8 mouse cellular contexts compared by ENCODE assay signal in the genomic region with DNA sequence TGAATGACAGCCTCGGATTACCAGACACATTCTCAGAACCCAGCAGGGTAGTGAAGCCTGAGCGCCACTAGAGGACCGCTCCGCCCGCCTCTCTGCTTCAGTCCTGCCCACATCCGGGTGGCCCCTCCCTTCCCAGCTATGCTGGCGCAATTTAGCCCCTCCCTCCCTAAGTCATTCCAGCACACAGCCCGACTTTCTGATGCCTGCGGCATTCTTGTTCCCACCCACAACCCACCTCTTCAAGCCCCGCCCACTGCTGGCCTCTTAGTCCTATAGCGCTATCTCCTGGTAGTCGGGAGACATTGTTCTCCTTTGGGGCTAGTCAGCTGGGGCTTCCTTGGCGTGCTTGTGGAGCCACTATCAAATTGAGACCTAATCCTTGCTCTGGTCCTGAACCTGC. TPM values are rescaled to one million over a fixed set of nuclear protein-coding genes. Genes with fewer than 3 reads are reported as not detected.
DNase-seq lines count a peak whose midpoint lies in the region; ATAC-seq and TF ChIP-seq lines count a peak whose summit lies in the region.

No protein-coding gene starts in this region.

- H3K9ac ChIP-seq in embryonic facial prominence, embryonic 13.5 days: peak overlapping the region; percentile 41; the same call in 1 of the 2 replicates
- H3K9ac ChIP-seq in limb, embryonic 12.5 days (replicated peaks): 0 out of 2 replicates have a peak overlapping the region, but pooled peaks have one; percentile 23
- H3K9ac ChIP-seq in midbrain, embryonic 16.5 days (ENCODE audit: low read depth, low read length): peak overlapping the region; percentile 46; the same call in 1 of the 2 replicates

- H3K4me1 ChIP-seq in embryonic facial prominence, embryonic 13.5 days: peaks cover 24% of the 10 kb centered on the region
- peaks cover 15% of the 10 kb centered on the region for H3K4me1 ChIP-seq in kidney, adult 2 months (ENCODE audit: control insufficient read depth, insufficient read depth, low read length)
- peaks cover 20% of the 10 kb centered on the region for H3K4me1 ChIP-seq in limb, embryonic 12.5 days (replicated peaks)
- H3K4me1 ChIP-seq in midbrain, embryonic 16.5 days (ENCODE audit: control insufficient read depth, insufficient read depth, low read length): peaks cover 26% of the 10 kb centered on the region

- WGBS in embryonic facial prominence, embryonic 13.5 days: 1% methylated on average over 13 of the region's 13 CpGs
- WGBS in kidney, adult 2 months: 1% methylated on average over 13 of the region's 13 CpGs
- WGBS in limb, embryonic 12.5 days: under 1% methylated on average over 13 of the region's 13 CpGs
- WGBS in midbrain, embryonic 16.5 days: 0% methylated on average over 13 of the region's 13 CpGs

- no peak overlapping the region; the same call in 1 of the 2 replicates for H3K27ac ChIP-seq in embryonic facial prominence, embryonic 13.5 days
- H3K27ac ChIP-seq in kidney, adult 2 months (ENCODE audit: insufficient read depth, low read depth, low read length): no peak overlapping the region
- no peak overlapping the region for H3K27ac ChIP-seq in limb, embryonic 12.5 days
- no peak overlapping the region for H3K27ac ChIP-seq in midbrain, embryonic 16.5 days (ENCODE audit: low read length)

- H3K4me3 ChIP-seq in embryonic facial prominence, embryonic 13.5 days: peak overlapping the region; percentile 25
- no peak overlapping the region for H3K4me3 ChIP-seq in kidney, adult 2 months (ENCODE audit: insufficient read depth, low read depth, low read length)
- peak overlapping the region; percentile 13 for H3K4me3 ChIP-seq in limb, embryonic 12.5 days (replicated peaks)
- peak overlapping the region; percentile 21 for H3K4me3 ChIP-seq in midbrain, embryonic 16.5 days (ENCODE audit: low read depth, low read length)

- ATAC-seq in embryonic facial prominence, embryonic 13.5 days (ENCODE audit: insufficient number of reproducible peaks, insufficient read depth, low FRiP score, low TSS enrichment, low read depth): peak; percentile 85
- ATAC-seq in limb, embryonic 12.5 days (ENCODE audit: insufficient number of reproducible peaks, insufficient read depth, low FRiP score, low TSS enrichment, low read depth): peak; percentile 92
- peak; percentile 85 for ATAC-seq in midbrain, embryonic 16.5 days

- TF ChIP-seq POLR2A in kidney, adult 2 months (IDR thresholded peaks at IDR 0.05; ENCODE audit: low read depth, low read length): no peak

- peak overlapping the region; percentile 51 for H3K4me2 ChIP-seq in embryonic facial prominence, embryonic 13.5 days
- H3K4me2 ChIP-seq in limb, embryonic 12.5 days: peak overlapping the region; percentile 49
- H3K4me2 ChIP-seq in midbrain, embryonic 16.5 days (ENCODE audit: low read length): peak overlapping the region; percentile 53

- peak; percentile 95 for DNase-seq in 3134 (ENCODE audit: extremely low read depth, insufficient read length, low spot score)
- DNase-seq in adrenal gland, postnatal 36 days: peak; percentile 95 to 96
- DNase-seq in heart, adult 18-20 months: peak; percentile 93 to 97
- DNase-seq in kidney, adult 2 months: peak; percentile 98
- DNase-seq in spleen, postnatal 10 days (ENCODE audit: low spot score in 2 of 2): peak; percentile 66 to 93

- no peaks in the 10 kb centered on the region for H3K27me3 ChIP-seq in embryonic facial prominence, embryonic 13.5 days
- no peaks in the 10 kb centered on the region for H3K27me3 ChIP-seq in kidney, adult 2 months (replicated peaks; ENCODE audit: control insufficient read depth, insufficient read depth, low read length)
- no peaks in the 10 kb centered on the region; the same call in 1 of the 2 replicates for H3K27me3 ChIP-seq in limb, embryonic 12.5 days
- no peaks in the 10 kb centered on the region for H3K27me3 ChIP-seq in midbrain, embryonic 16.5 days (ENCODE audit: control insufficient read depth, insufficient read depth, low read depth, low read length)

- TF ChIP-seq CTCF in kidney, adult 2 months (conservative IDR thresholded peaks at IDR 0.05; ENCODE audit: insufficient read depth, insufficient read length, low read depth, low read length): peak; percentile 64

- H3K9me3 ChIP-seq in embryonic facial prominence, embryonic 13.5 days: no peaks in the 10 kb centered on the region
- H3K9me3 ChIP-seq in limb, embryonic 12.5 days: no peaks in the 10 kb centered on the region
- H3K9me3 ChIP-seq in midbrain, embryonic 16.5 days (replicated peaks; ENCODE audit: control insufficient read depth, low read length, poor library complexity, severe bottlenecking): no peaks in the 10 kb centered on the region

- H3K36me3 ChIP-seq in embryonic facial prominence, embryonic 13.5 days: peaks cover 1% of the 10 kb centered on the region; the same call in 1 of the 2 replicates
- H3K36me3 ChIP-seq in kidney, adult 2 months (ENCODE audit: control insufficient read depth, insufficient read depth, low read length): no peaks in the 10 kb centered on the region
- peaks cover 9% of the 10 kb centered on the region; the same call in 1 of the 2 replicates for H3K36me3 ChIP-seq in limb, embryonic 12.5 days
- H3K36me3 ChIP-seq in midbrain, embryonic 16.5 days (ENCODE audit: control insufficient read depth, insufficient read depth, low read length): no peaks in the 10 kb centered on the region

RNA-seq across cellular contexts. Expression of a gene that starts 11.0 kb away (rescaled TPM):
- 1 to 10 TPM; 3.2 to 4.3 TPM for total RNA-seq in adrenal gland, postnatal 36 days (2021)
- polyA plus RNA-seq in embryonic facial prominence, embryonic 13.5 days (2015; fragmentation: Nextera tagmentation; extraction: Ambion mirVana): 0.63 and 0.69 TPM in 2 replicates
- under 1 TPM; 0.02 to 0.08 TPM for total RNA-seq in heart, adult 18-20 months (2021)
- polyA plus RNA-seq in kidney, adult 2 months (2012; rRNA removed): 0.15 and 0.17 TPM in 2 replicates
- polyA plus RNA-seq in limb, embryonic 12.5 days (2016; fragmentation: Nextera tagmentation; extraction: Ambion mirVana): 1.1 and 1.2 TPM in 2 replicates
- polyA plus RNA-seq in midbrain, embryonic 16.5 days (2015; fragmentation: Nextera tagmentation; extraction: Ambion mirVana): 8.6 and 10.1 TPM in 2 replicates
